Mouse (Mus musculus) heart, embryonic 14.5 days (tissue): ENCODE results near the gene BC024978. TPM values are rescaled to one million over a fixed set of nuclear protein-coding genes. Genes with fewer than 3 reads are reported as not detected.
"Not testable (repeated sequence)": the region's sequence is repeated elsewhere in the genome, so short reads cannot be mapped to it uniquely, and the experiment has no call there.

Experiments
- ATAC-seq: fragments of 200-750 bp; cut with Nextera tagmentation; 2 replicates; pipeline ENCODE4 v1.8.0; 2017; ENCODE audit warnings: low read depth, moderate TSS enrichment; ENCODE audit not compliant: insufficient number of reproducible peaks, insufficient read depth, low FRiP score
- H3K27ac ChIP-seq, 2 experiments: fragments of 200-500 bp in 1 of 2; fragments of 300-500 bp in 1 of 2; sonication (generic) in 1 of 2; replicated peaks in 1 of 2; 2 replicates each; pipeline ENCODE4 v1.5.1; 2012 to 2014; ENCODE audit warnings: low read depth in 2 of 2, low read length in 2 of 2, control low read depth in 1 of 2, mild to moderate bottlenecking in 1 of 2, mixed read lengths in 1 of 2; ENCODE audit not compliant: control insufficient read depth in 1 of 2, insufficient read depth in 1 of 2
- H3K27me3 ChIP-seq: fragments of 300-500 bp; sonication (generic); 2 replicates; pipeline ENCODE4 v1.6.1; 2014; ENCODE audit warnings: mild to moderate bottlenecking, low read length, control low read depth; ENCODE audit not compliant: control insufficient read depth, insufficient read depth
- H3K36me3 ChIP-seq: fragments of 300-500 bp; sonication (generic); 2 replicates; pipeline ENCODE4 v1.6.1; 2014; ENCODE audit warnings: mild to moderate bottlenecking, control low read depth, low read length, mixed read lengths; ENCODE audit not compliant: control insufficient read depth, insufficient read depth
- H3K4me1 ChIP-seq, 2 experiments: fragments of 200-500 bp in 1 of 2; fragments of 300-500 bp in 1 of 2; sonication (generic) in 1 of 2; 2 replicates each; pipeline ENCODE4 v1.6.1; 2012 to 2014; ENCODE audit warnings: low read length in 2 of 2, control low read depth in 1 of 2, mixed read lengths in 1 of 2; ENCODE audit not compliant: control insufficient read depth in 2 of 2, insufficient read depth in 2 of 2
- H3K4me2 ChIP-seq: fragments of 300-500 bp; sonication (generic); 2 replicates; pipeline ENCODE4 v1.6.1; 2014; ENCODE audit warnings: mild to moderate bottlenecking, low read length
- H3K4me3 ChIP-seq, 2 experiments: fragments of 200-500 bp in 1 of 2; fragments of 300-500 bp in 1 of 2; sonication (generic) in 1 of 2; 2 replicates each; pipeline ENCODE4 v1.5.1; 2012 to 2014; ENCODE audit warnings: low read length in 2 of 2, mild to moderate bottlenecking in 2 of 2, control low read depth in 1 of 2, low read depth in 1 of 2, moderate library complexity in 1 of 2; ENCODE audit not compliant: control insufficient read depth in 1 of 2, insufficient read depth in 1 of 2
- H3K9ac ChIP-seq: fragments of 300-500 bp; sonication (generic); 2 replicates; pipeline ENCODE4 v1.6.1; 2014; ENCODE audit warnings: mild to moderate bottlenecking, low read length
- H3K9me3 ChIP-seq: fragments of 300-500 bp; sonication (generic); 2 replicates; pipeline ENCODE4 v1.6.1; 2016; ENCODE audit warnings: low read length, control low read depth; ENCODE audit not compliant: control insufficient read depth
- WGBS: fragments of 180-500 bp; shearing (Covaris S2); extraction: QIAGEN DNeasy Blood & Tissue Kit; methylation state at CpG from one replicate; pipeline ENCODE4 v1.1.7; 2014; 5-methylcytosine and 5-hydroxymethylcytosine counted together
- polyA plus RNA-seq: library from polyadenylated mRNA; unstranded; fragments of >200 nt; fragmentation: Nextera tagmentation; extraction: Ambion mirVana; gene quantifications from 2 replicates; pipeline ENCODE4 v1.2.1, GENCODE M21; 2014

BC024978 gene
- polyA plus RNA-seq, 1 experiment from 2014 or later: 3.7 TPM

GRCm38 (mm10) chr7:27233300-27233699, 37.7 kb downstream of the BC024978 start:
- WGBS: 5% methylated on average over 6 of the region's 6 CpGs
- Histone ChIP-seq H3K9me3 (no peaks in the 10 kb centered on the region), H3K4me1 (peaks cover 8 to 9% of the 10 kb centered on the region in 2 experiments; a peak in 3 of 4 replicates), H3K27ac (peak overlapping the region in 1 of 2 experiments; percentile 56; a peak in 1 of 4 replicates), H3K36me3 (no peaks in the 10 kb centered on the region), H3K4me2 (peak overlapping the region; percentile 72), H3K4me3 (peak overlapping the region; percentile 50 to 88), H3K9ac (peak overlapping the region; percentile 68), H3K27me3 (no peaks in the 10 kb centered on the region)
- ATAC-seq: no peak; the same call in 1 of the 2 replicates

DNA sequence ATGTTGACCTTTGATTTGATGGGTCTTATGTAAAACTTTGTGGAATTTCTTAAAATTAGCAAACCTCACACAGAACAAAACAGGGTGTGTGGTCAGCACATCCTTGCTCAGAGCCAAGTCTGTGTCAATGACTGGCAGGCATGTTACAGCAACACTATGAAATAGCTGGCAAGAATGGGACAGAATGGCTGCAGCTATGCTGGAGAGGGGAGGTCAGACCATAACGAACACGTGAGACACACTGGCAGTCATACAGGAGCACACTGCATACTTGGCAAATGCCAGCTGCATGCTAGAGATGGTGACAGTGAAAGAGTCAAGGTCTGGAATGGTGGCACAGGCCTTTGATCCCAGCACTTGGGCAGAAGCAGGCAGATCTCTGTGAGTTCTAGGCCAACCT, 40.1 kb downstream of the BC024978 start:
- ATAC-seq: no peak
- WGBS: 87% methylated on average over 2 of the region's 2 CpGs
- H3K4me2 ChIP-seq: no peak overlapping the region
- no peak overlapping the region for H3K27ac ChIP-seq
- no peak overlapping the region for H3K4me3 ChIP-seq
- H3K9ac ChIP-seq: no peak overlapping the region
- no peaks in the 10 kb centered on the region for H3K9me3 ChIP-seq
- H3K4me1 ChIP-seq: peaks cover 6% of the 10 kb centered on the region in 2 experiments; a peak in 3 of 4 replicates
- H3K36me3 ChIP-seq: peaks cover 14% of the 10 kb centered on the region; the same call in 1 of the 2 replicates
- no peaks in the 10 kb centered on the region for H3K27me3 ChIP-seq

DNA sequence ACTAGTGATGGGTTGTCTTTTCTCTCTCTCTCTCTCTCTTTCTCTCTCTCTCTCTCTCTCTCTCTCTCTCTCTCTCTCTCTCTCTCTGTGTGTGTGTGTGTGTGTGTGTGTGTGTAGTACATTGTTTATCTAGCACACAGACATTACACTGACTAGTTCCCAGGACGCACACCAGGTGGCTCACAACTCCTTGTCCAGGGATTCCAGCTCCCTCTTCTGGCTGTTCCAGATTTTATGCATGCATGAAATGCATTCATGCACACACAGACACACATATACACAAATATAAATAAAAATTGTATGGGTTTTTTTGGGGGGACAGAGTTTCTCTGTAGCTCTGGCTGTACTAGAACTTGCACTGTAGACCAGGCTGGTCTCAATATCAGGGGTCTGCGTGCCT, 41.9 kb downstream of the BC024978 start:
- ATAC-seq: no peak
- Histone ChIP-seq H3K4me3 (no peak overlapping the region), H3K27ac (no peak overlapping the region), H3K9me3 (no peaks in the 10 kb centered on the region), H3K4me1 (peaks cover 6% of the 10 kb centered on the region in 2 experiments; a peak in 3 of 4 replicates), H3K27me3 (no peaks in the 10 kb centered on the region), H3K4me2 (no peak overlapping the region), H3K9ac (no peak overlapping the region), H3K36me3 (peaks cover 23% of the 10 kb centered on the region)
- 86% methylated on average over 2 of the region's 2 CpGs for WGBS

GRCm38 (mm10) chr7:27238568-27238967, 43.0 kb downstream of the BC024978 start:
- peaks cover 3% of the 10 kb centered on the region in 2 experiments; a peak in 3 of 4 replicates for H3K4me1 ChIP-seq
- no peaks in the 10 kb centered on the region for H3K9me3 ChIP-seq
- peaks cover 34% of the 10 kb centered on the region for H3K36me3 ChIP-seq
- WGBS: 81% methylated on average over 5 of the region's 5 CpGs
- H3K4me2 ChIP-seq: no peak overlapping the region
- no peak overlapping the region for H3K27ac ChIP-seq
- no peaks in the 10 kb centered on the region for H3K27me3 ChIP-seq
- H3K9ac ChIP-seq: no peak overlapping the region
- ATAC-seq: no peak
- H3K4me3 ChIP-seq: no peak overlapping the region

DNA sequence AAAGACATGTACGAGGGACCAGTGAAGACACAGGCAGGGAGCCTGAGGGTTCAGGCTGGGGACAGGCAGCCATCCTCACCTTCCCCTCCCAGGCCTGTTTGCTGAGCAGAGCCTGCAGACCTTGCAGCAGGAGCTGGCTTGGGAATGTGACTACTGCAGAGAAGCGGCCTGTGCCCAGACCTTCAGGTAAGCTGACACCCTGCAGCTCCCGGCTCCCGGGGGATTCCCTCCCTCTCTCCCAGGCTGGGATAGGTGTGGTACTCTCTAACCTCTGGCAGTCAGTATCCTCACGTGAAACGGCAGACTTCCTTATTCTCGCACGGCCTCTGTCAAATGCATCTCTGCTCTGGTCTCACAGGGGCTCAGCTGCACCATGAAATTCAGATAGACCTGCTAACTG, 47.6 kb downstream of the BC024978 start:
- ATAC-seq: no peak
- H3K9me3 ChIP-seq: no peaks in the 10 kb centered on the region
- peaks cover 47% of the 10 kb centered on the region for H3K36me3 ChIP-seq
- H3K4me2 ChIP-seq: no peak overlapping the region
- H3K4me1 ChIP-seq: no peaks in the 10 kb centered on the region
- 57% methylated on average over 8 of the region's 8 CpGs for WGBS
- H3K4me3 ChIP-seq: no peak overlapping the region
- no peak overlapping the region for H3K9ac ChIP-seq
- no peak overlapping the region for H3K27ac ChIP-seq
- no peaks in the 10 kb centered on the region for H3K27me3 ChIP-seq

DNA sequence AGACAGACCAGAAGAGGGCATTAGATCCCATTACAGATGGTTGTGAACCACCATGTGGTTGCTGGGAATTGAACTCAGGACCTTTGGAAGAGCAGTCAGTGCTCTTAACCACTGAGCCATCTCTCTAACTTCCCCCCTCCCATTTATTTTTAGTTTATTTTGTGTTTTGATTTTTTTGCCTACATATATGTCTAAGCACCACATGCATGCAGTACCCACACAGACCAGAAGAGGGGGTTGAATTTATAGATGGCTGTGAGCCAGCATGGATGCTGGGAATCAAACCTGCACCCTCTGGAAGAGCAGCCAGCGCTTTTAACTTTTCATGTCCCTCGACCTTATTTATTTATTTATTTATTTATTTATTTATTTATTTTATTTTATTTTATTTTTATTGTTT, 48.5 kb downstream of the BC024978 start:
- not testable (repeated sequence) for H3K4me2 ChIP-seq, H3K27me3 ChIP-seq, H3K9me3 ChIP-seq, ATAC-seq, H3K4me3 ChIP-seq, H3K4me1 ChIP-seq, H3K9ac ChIP-seq, H3K27ac ChIP-seq
- peaks cover 43% of the 10 kb centered on the region for H3K36me3 ChIP-seq
- WGBS: 83% methylated on average over 2 of the region's 2 CpGs

DNA sequence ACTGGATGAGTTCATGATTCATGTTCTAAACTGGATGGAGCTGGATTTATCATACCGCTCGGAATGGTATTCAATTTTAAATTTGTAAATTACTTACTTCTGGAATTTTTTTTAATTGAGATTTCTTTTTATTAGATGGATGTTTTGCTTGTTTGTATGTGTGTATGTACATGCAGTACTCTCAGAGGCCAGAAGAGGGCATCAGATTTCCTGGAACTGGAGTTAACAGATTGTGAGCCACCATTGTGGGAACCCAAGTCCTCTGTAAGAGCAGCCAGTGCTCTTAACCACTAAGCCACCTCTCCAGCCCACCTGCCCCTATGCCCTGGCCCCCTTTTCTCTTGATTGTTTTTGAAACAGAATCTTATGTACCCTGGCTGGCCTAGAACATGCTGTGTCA, 53.6 kb downstream of the BC024978 start:
- Histone ChIP-seq H3K4me2 (no peak overlapping the region), H3K36me3 (peaks cover 14% of the 10 kb centered on the region; the same call in 1 of the 2 replicates), H3K4me3 (no peak overlapping the region), H3K9ac (no peak overlapping the region), H3K27ac (no peak overlapping the region), H3K4me1 (peaks cover 0 to 6% of the 10 kb centered on the region in 2 experiments; a peak in 1 of 4 replicates), H3K9me3 (no peaks in the 10 kb centered on the region), H3K27me3 (no peaks in the 10 kb centered on the region)
- 82% methylated on average over 2 of the region's 2 CpGs for WGBS
- ATAC-seq: no peak

GRCm38 (mm10) chr7:27249928-27250327, 54.3 kb downstream of the BC024978 start:
- Histone ChIP-seq H3K27ac (no peak overlapping the region), H3K4me3 (no peak overlapping the region), H3K4me2 (no peak overlapping the region), H3K27me3 (no peaks in the 10 kb centered on the region), H3K4me1 (peaks cover 0 to 6% of the 10 kb centered on the region in 2 experiments; a peak in 1 of 4 replicates), H3K36me3 (peaks cover 14% of the 10 kb centered on the region; the same call in 1 of the 2 replicates), H3K9ac (no peak overlapping the region), H3K9me3 (no peaks in the 10 kb centered on the region)
- ATAC-seq: no peak
- 72% methylated on average over 5 of the region's 5 CpGs for WGBS
